Mouse (Mus musculus): ENCODE data around the gene Krt24.
"Not testable (repeated sequence)": the region's sequence is repeated elsewhere in the genome, so short reads cannot be mapped to it uniquely, and the experiment has no call there.

Krt24 gene

GRCm38 (mm10) chr11:99253893-99254292 lies 31.2 kb downstream of the Krt24 start:
- no peak for DNase-seq (ENCODE audit: low read depth, low spot score)

GRCm38 (mm10) chr11:99252671-99253070 lies 32.4 kb downstream of the Krt24 start:
- DNase-seq (ENCODE audit: low read depth, low spot score): no peak

- no peak for DNase-seq (ENCODE audit: low read depth, low spot score)
Observed at GRCm38 (mm10) chr11:99250666-99251065, 34.4 kb downstream of the Krt24 start.

- DNase-seq (ENCODE audit: low read depth, low spot score): no peak
Observed at GRCm38 (mm10) chr11:99250241-99250640, 34.8 kb downstream of the Krt24 start.

GRCm38 (mm10) chr11:99249115-99249514 lies 35.9 kb downstream of the Krt24 start:
- peak; percentile 55 for DNase-seq (ENCODE audit: low read depth, low spot score)

- DNase-seq (ENCODE audit: low read depth, low spot score): peak; percentile 46
Observed at GRCm38 (mm10) chr11:99247916-99248315, 37.1 kb downstream of the Krt24 start.

- DNase-seq (ENCODE audit: low read depth, low spot score): not testable (repeated sequence)
Observed at GRCm38 (mm10) chr11:99244519-99244918, 40.5 kb downstream of the Krt24 start.

- peak; percentile 88 for DNase-seq (ENCODE audit: low read depth, low spot score)
Observed at GRCm38 (mm10) chr11:99243820-99244374, 41.2 kb downstream of the Krt24 start, which contains the start of gene Krt222. Krt222 (minus strand) TSS chr11:99244085.

GRCm38 (mm10) chr11:99243200-99243819 lies 41.8 kb downstream of the Krt24 start:
- no peak for DNase-seq (ENCODE audit: low read depth, low spot score)

GRCm38 (mm10) chr11:99242056-99242455 lies 43.0 kb downstream of the Krt24 start:
- DNase-seq (ENCODE audit: low read depth, low spot score): no peak

GRCm38 (mm10) chr11:99238468-99238867 lies 46.6 kb downstream of the Krt24 start:
- DNase-seq (ENCODE audit: low read depth, low spot score): peak; percentile 50

GRCm38 (mm10) chr11:99231049-99231816 lies 53.8 kb downstream of the Krt24 start:
- no peak for DNase-seq (ENCODE audit: low read depth, low spot score)

GRCm38 (mm10) chr11:99230261-99231048 lies 54.6 kb downstream of the Krt24 start, which contains the start of gene Smarce1:
Smarce1 (minus strand) TSS chr11:99231017.
- peak; percentile 74 for DNase-seq (ENCODE audit: low read depth, low spot score)

Data from ES-CJ7 (cell line).